16 mouse cellular contexts compared by ENCODE assay signal in genomic region chr12:6576866-6577360, GRCm38 (mm10).
DNase-seq lines count a peak whose midpoint lies in the region; ATAC-seq lines count a peak whose summit lies in the region.
"Had no signal": no experiment of that assay in that cellular context is flagged by ENCODE, and none has a peak within 500 bp of the region (broad histone marks: within the 10 kb centered on the region; RNA-seq: fewer than 3 reads in every experiment).

No protein-coding gene starts in this region.

- H3K9ac ChIP-seq in intestine, embryonic 14.5 days (ENCODE audit: low read length) = no peak overlapping the region
- no peak overlapping the region for H3K9ac ChIP-seq in intestine, embryonic 16.5 days (ENCODE audit: low read depth, low read length)
- no peak overlapping the region for H3K9ac ChIP-seq in midbrain, embryonic 14.5 days (replicated peaks; ENCODE audit: low read length)
- H3K9ac ChIP-seq in midbrain, embryonic 13.5 days (replicated peaks) = no peak overlapping the region
- H3K9ac ChIP-seq: heart, embryonic 12.5 days; kidney, embryonic 15.5 days; liver, postnatal 0 days; midbrain, embryonic 12.5 days had no signal

- peak overlapping the region; percentile 3; the same call in 1 of the 2 replicates for H3K27ac ChIP-seq in intestine, embryonic 14.5 days (ENCODE audit: low read depth)
- H3K27ac ChIP-seq in intestine, embryonic 16.5 days (ENCODE audit: low read length) = no peak overlapping the region
- H3K27ac ChIP-seq in midbrain, embryonic 14.5 days (replicated peaks; ENCODE audit: low read depth, low read length) = no peak overlapping the region; the same call in 1 of the 2 replicates
- H3K27ac ChIP-seq in midbrain, embryonic 13.5 days = no peak overlapping the region; the same call in 1 of the 2 replicates
- H3K27ac ChIP-seq: gastrocnemius, adult 2 months; kidney, embryonic 15.5 days; midbrain, embryonic 12.5 days had no signal

- 41% methylated on average over 6 of the region's 6 CpGs for WGBS in intestine, embryonic 14.5 days
- 38% methylated on average over 6 of the region's 6 CpGs for WGBS in intestine, embryonic 16.5 days
- 59% methylated on average over 6 of the region's 6 CpGs for WGBS in midbrain, embryonic 14.5 days
- 72% methylated on average over 6 of the region's 6 CpGs for WGBS in midbrain, embryonic 13.5 days

- 0 out of 2 replicates have a peak overlapping the region, but pooled peaks have one; percentile 18 for H3K4me2 ChIP-seq in intestine, embryonic 14.5 days (ENCODE audit: low read length)
- H3K4me2 ChIP-seq in intestine, embryonic 16.5 days (ENCODE audit: low read depth, low read length) = no peak overlapping the region
- no peak overlapping the region for H3K4me2 ChIP-seq in midbrain, embryonic 14.5 days (ENCODE audit: low read length)
- H3K4me2 ChIP-seq in midbrain, embryonic 13.5 days (replicated peaks) = no peak overlapping the region
- H3K4me2 ChIP-seq: heart, embryonic 12.5 days; kidney, embryonic 15.5 days; midbrain, embryonic 12.5 days had no signal

- H3K4me1 ChIP-seq in intestine, embryonic 14.5 days (replicated peaks; ENCODE audit: control insufficient read depth, insufficient read depth, low read length) = peaks cover 4% of the 10 kb centered on the region; the same call in 1 of the 2 replicates
- 0 out of 2 replicates have a peak, but pooled peaks cover 2% of the 10 kb centered on the region for H3K4me1 ChIP-seq in intestine, embryonic 16.5 days (ENCODE audit: control insufficient read depth, insufficient read depth, low read length)
- H3K4me1 ChIP-seq in midbrain, embryonic 14.5 days (ENCODE audit: control insufficient read depth, insufficient read depth, low read length) = no peaks in the 10 kb centered on the region
- no peaks in the 10 kb centered on the region for H3K4me1 ChIP-seq in midbrain, embryonic 13.5 days (replicated peaks)
- H3K4me1 ChIP-seq: heart, embryonic 12.5 days; kidney, embryonic 15.5 days; midbrain, embryonic 12.5 days had no signal

- H3K4me3 ChIP-seq in intestine, embryonic 14.5 days (ENCODE audit: low read depth, low read length) = no peak overlapping the region
- no peak overlapping the region for H3K4me3 ChIP-seq in intestine, embryonic 16.5 days (ENCODE audit: low read length)
- H3K4me3 ChIP-seq in midbrain, embryonic 14.5 days (replicated peaks; ENCODE audit: low read depth, low read length) = no peak overlapping the region
- H3K4me3 ChIP-seq in midbrain, embryonic 13.5 days (replicated peaks) = no peak overlapping the region
- H3K4me3 ChIP-seq: gastrocnemius, adult 2 months; heart, embryonic 12.5 days; kidney, embryonic 15.5 days; midbrain, embryonic 12.5 days had no signal

- H3K36me3 ChIP-seq in intestine, embryonic 14.5 days (ENCODE audit: control insufficient read depth, insufficient read depth, low read length) = no peaks in the 10 kb centered on the region
- no peaks in the 10 kb centered on the region for H3K36me3 ChIP-seq in intestine, embryonic 16.5 days (ENCODE audit: control insufficient read depth, insufficient read depth, low read length)
- no peaks in the 10 kb centered on the region for H3K36me3 ChIP-seq in midbrain, embryonic 14.5 days (ENCODE audit: control insufficient read depth, insufficient read depth, low read length)
- H3K36me3 ChIP-seq in midbrain, embryonic 13.5 days = no peaks in the 10 kb centered on the region
- H3K36me3 ChIP-seq: heart, embryonic 12.5 days; kidney, embryonic 15.5 days; midbrain, embryonic 12.5 days had no signal

- ATAC-seq in intestine, embryonic 14.5 days (replicated peaks; ENCODE audit: low FRiP score, low TSS enrichment, low read depth) = no peak
- ATAC-seq in intestine, embryonic 16.5 days = no peak
- ATAC-seq in midbrain, embryonic 14.5 days (ENCODE audit: low FRiP score, low TSS enrichment) = no peak
- no peak for ATAC-seq in midbrain, embryonic 13.5 days
- ATAC-seq: liver, postnatal 0 days had no signal

- no peaks in the 10 kb centered on the region for H3K27me3 ChIP-seq in intestine, embryonic 14.5 days (replicated peaks; ENCODE audit: control insufficient read depth, insufficient read depth, low read length)
- H3K27me3 ChIP-seq in intestine, embryonic 16.5 days (replicated peaks; ENCODE audit: control insufficient read depth, insufficient read depth, low read length) = no peaks in the 10 kb centered on the region
- no peaks in the 10 kb centered on the region for H3K27me3 ChIP-seq in midbrain, embryonic 14.5 days (ENCODE audit: control insufficient read depth, insufficient read depth, low read length)
- H3K27me3 ChIP-seq in midbrain, embryonic 13.5 days = no peaks in the 10 kb centered on the region
- H3K27me3 ChIP-seq: heart, embryonic 12.5 days; kidney, embryonic 15.5 days; midbrain, embryonic 12.5 days had no signal

- no peaks in the 10 kb centered on the region for H3K9me3 ChIP-seq in intestine, embryonic 14.5 days (ENCODE audit: control insufficient read depth, low read length)
- no peaks in the 10 kb centered on the region for H3K9me3 ChIP-seq in intestine, embryonic 16.5 days (ENCODE audit: control insufficient read depth, low read length)
- H3K9me3 ChIP-seq in midbrain, embryonic 14.5 days (ENCODE audit: control insufficient read depth, low read length) = no peaks in the 10 kb centered on the region
- H3K9me3 ChIP-seq in midbrain, embryonic 13.5 days = no peaks in the 10 kb centered on the region
- H3K9me3 ChIP-seq: kidney, embryonic 15.5 days; midbrain, embryonic 12.5 days had no signal

- DNase-seq in cerebellum, postnatal 14 days = peak; percentile 40 to 42
- no peak for DNase-seq in cerebellum, postnatal 36 days
- no peak for DNase-seq in intestine, embryonic 14.5 days (ENCODE audit: low spot score)
- peak; percentile 52 for DNase-seq in midbrain, embryonic 14.5 days
- peak; percentile 0 for DNase-seq in mesoderm, embryonic 11.5 days (ENCODE audit: low read depth, low spot score)
- DNase-seq in urinary bladder, adult 2 months (ENCODE audit: low spot score) = no peak
- DNase-seq: gastrocnemius, adult 2 months; liver; liver, postnatal 0 days; right cerebral cortex, postnatal 25 days; thymus, postnatal 25 days had no signal

Comparison
In these comparisons a context has a peak if more than half of its experiments do, and no peak if none do; other contexts are left out.
1. DNase-seq: peak in cerebellum, postnatal 14 days (2 of 2), midbrain, embryonic 14.5 days (single experiment) and mesoderm, embryonic 11.5 days (single experiment); none in cerebellum, postnatal 36 days (0 of 2), intestine, embryonic 14.5 days (single experiment) and urinary bladder, adult 2 months (single experiment).